Mouse (Mus musculus): ENCODE data around the gene Iqschfp. TPM values are rescaled to one million over a fixed set of nuclear protein-coding genes. Genes with fewer than 3 reads are reported as not detected.
A peak's percentile ranks its signal among the peaks of the same experiment; 100 is the strongest.

The Iqschfp gene
- polyA plus RNA-seq, 1 experiment from 2014 or later = not detected

DNA sequence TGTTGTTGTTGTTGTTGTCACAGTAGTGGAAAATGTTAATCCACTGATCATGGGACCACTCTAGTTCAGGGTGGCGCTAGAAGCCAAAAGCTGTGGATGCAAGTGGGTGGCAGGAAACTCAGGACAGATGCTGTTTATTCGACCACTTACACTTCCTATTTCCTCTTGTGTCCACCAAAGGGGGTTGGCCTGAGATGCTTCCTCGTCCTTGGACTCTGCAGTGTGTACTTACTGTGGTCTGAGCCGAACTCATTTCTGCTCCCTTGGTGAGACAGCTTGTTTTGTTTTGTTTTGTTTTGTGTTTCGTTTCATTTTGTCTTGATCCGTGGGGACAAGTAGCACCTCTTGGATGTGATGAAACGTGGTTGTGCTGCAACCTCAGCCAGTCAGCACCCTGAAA lies 750.9 kb downstream of the Iqschfp start:
- H3K27ac ChIP-seq (ENCODE audit: low read length) = no peak overlapping the region
- no peak overlapping the region for H3K4me2 ChIP-seq (replicated peaks; ENCODE audit: low read depth, low read length)
- TF ChIP-seq CTCF (IDR thresholded peaks at IDR 0.05) (no peak), EP300 (IDR thresholded peaks at IDR 0.05) (no peak)
- 69% methylated on average over 7 of the region's 7 CpGs for WGBS
- no peaks in the 10 kb centered on the region for H3K27me3 ChIP-seq (replicated peaks; ENCODE audit: insufficient read depth, low read length)
- no peaks in the 10 kb centered on the region for H3K4me1 ChIP-seq (ENCODE audit: insufficient read depth, low read depth, low read length)
- no peak overlapping the region for H3K9ac ChIP-seq (replicated peaks; ENCODE audit: low read depth)
- H3K36me3 ChIP-seq (ENCODE audit: insufficient read depth, low read length) = no peaks in the 10 kb centered on the region
- ATAC-seq (no peak), DNase-seq (ENCODE audit: low spot score) (no peak)
- no peaks in the 10 kb centered on the region for H3K9me3 ChIP-seq (ENCODE audit: low read length)
- H3K4me3 ChIP-seq (ENCODE audit: low read depth, low read length) = no peak overlapping the region

DNA sequence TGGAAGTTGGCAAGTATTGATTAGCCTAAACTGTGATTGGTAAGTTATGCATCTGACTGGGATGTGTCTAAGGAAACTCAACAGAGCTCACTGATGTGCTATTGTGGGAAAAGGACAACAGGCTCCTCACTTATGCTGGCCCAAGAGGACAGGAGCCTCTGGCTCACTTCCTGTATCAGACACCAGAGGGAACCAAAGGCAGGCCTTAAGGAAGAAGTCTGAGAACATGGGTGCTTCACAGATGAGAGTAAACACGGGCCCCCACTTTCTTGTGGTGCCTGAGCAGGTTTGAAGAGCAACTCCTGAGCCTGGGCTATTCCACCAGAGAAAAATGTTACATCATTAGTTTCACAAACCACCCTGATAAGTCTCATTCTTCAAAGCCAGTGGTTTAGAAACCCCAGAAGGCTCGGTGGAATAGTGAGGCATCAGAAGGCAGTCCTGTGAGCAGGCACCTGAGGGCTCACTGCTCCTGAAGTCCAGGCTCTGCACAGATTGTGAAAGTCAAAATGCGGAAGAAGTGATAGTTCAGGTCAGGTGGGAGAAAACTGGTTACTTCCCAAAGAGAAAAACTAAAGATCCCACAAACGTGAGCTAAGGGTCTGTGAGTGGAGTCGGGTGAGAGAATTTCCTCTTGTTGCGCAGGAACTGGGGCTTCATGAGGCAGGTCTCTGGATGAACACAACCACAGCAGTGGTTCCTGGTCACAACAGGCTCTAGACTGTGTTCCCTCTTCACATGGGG lies 754.5 kb downstream of the Iqschfp start:
- DNase-seq (ENCODE audit: low spot score) (peak; percentile 47), ATAC-seq (peak; percentile 66)
- Histone ChIP-seq H3K4me2 (replicated peaks; ENCODE audit: low read depth, low read length) (no peak overlapping the region), H3K36me3 (ENCODE audit: insufficient read depth, low read length) (no peaks in the 10 kb centered on the region), H3K4me1 (ENCODE audit: insufficient read depth, low read depth, low read length) (no peaks in the 10 kb centered on the region), H3K9ac (replicated peaks; ENCODE audit: low read depth) (no peak overlapping the region), H3K27me3 (replicated peaks; ENCODE audit: insufficient read depth, low read length) (no peaks in the 10 kb centered on the region), H3K27ac (ENCODE audit: low read length) (no peak overlapping the region), H3K4me3 (ENCODE audit: low read depth, low read length) (no peak overlapping the region), H3K9me3 (ENCODE audit: low read length) (no peaks in the 10 kb centered on the region)
- 69% methylated on average over 6 of the region's 6 CpGs for WGBS
- TF ChIP-seq EP300 (IDR thresholded peaks at IDR 0.05) (no peak), CTCF (IDR thresholded peaks at IDR 0.05) (peak; percentile 64)

GRCm38 (mm10) chr3:68647282-68647681 lies 755.2 kb downstream of the Iqschfp start:
- ATAC-seq = no peak
- TF ChIP-seq CTCF (IDR thresholded peaks at IDR 0.05) (no peak), EP300 (IDR thresholded peaks at IDR 0.05) (no peak)
- no peak overlapping the region for H3K9ac ChIP-seq (replicated peaks; ENCODE audit: low read depth)
- no peaks in the 10 kb centered on the region for H3K36me3 ChIP-seq (ENCODE audit: insufficient read depth, low read length)
- H3K4me3 ChIP-seq (ENCODE audit: low read depth, low read length) = no peak overlapping the region
- H3K4me2 ChIP-seq (replicated peaks; ENCODE audit: low read depth, low read length) = no peak overlapping the region
- no peak for DNase-seq (ENCODE audit: low spot score)
- no peaks in the 10 kb centered on the region for H3K27me3 ChIP-seq (replicated peaks; ENCODE audit: insufficient read depth, low read length)
- no peaks in the 10 kb centered on the region for H3K4me1 ChIP-seq (ENCODE audit: insufficient read depth, low read depth, low read length)
- 59% methylated on average over 3 of the region's 3 CpGs for WGBS
- no peaks in the 10 kb centered on the region for H3K9me3 ChIP-seq (ENCODE audit: low read length)
- H3K27ac ChIP-seq (ENCODE audit: low read length) = no peak overlapping the region

GRCm38 (mm10) chr3:68650251-68650650 lies 758.2 kb downstream of the Iqschfp start:
- ATAC-seq (no peak), DNase-seq (ENCODE audit: low spot score) (no peak)
- no peak overlapping the region for H3K27ac ChIP-seq (ENCODE audit: low read length)
- 91% methylated on average over 3 of the region's 3 CpGs for WGBS
- no peaks in the 10 kb centered on the region for H3K4me1 ChIP-seq (ENCODE audit: insufficient read depth, low read depth, low read length)
- H3K9ac ChIP-seq (replicated peaks; ENCODE audit: low read depth) = no peak overlapping the region
- TF ChIP-seq CTCF (IDR thresholded peaks at IDR 0.05) = no peak
- TF ChIP-seq EP300 (IDR thresholded peaks at IDR 0.05) = no peak
- H3K36me3 ChIP-seq (ENCODE audit: insufficient read depth, low read length) = no peaks in the 10 kb centered on the region
- no peaks in the 10 kb centered on the region for H3K9me3 ChIP-seq (ENCODE audit: low read length)
- no peaks in the 10 kb centered on the region for H3K27me3 ChIP-seq (replicated peaks; ENCODE audit: insufficient read depth, low read length)
- no peak overlapping the region for H3K4me2 ChIP-seq (replicated peaks; ENCODE audit: low read depth, low read length)
- H3K4me3 ChIP-seq (ENCODE audit: low read depth, low read length) = no peak overlapping the region

GRCm38 (mm10) chr3:68656607-68657352 lies 764.7 kb downstream of the Iqschfp start:
- H3K36me3 ChIP-seq (ENCODE audit: insufficient read depth, low read length) = no peaks in the 10 kb centered on the region
- TF ChIP-seq CTCF (IDR thresholded peaks at IDR 0.05) (no peak), EP300 (IDR thresholded peaks at IDR 0.05) (no peak)
- ATAC-seq = no peak; the same call in 1 of the 2 replicates
- DNase-seq (ENCODE audit: low spot score) = no peak
- H3K4me1 ChIP-seq (ENCODE audit: insufficient read depth, low read depth, low read length) = no peaks in the 10 kb centered on the region
- H3K27me3 ChIP-seq (replicated peaks; ENCODE audit: insufficient read depth, low read length) = no peaks in the 10 kb centered on the region
- H3K9me3 ChIP-seq (ENCODE audit: low read length) = no peaks in the 10 kb centered on the region
- H3K9ac ChIP-seq (replicated peaks; ENCODE audit: low read depth) = no peak overlapping the region
- H3K4me3 ChIP-seq (ENCODE audit: low read depth, low read length) = no peak overlapping the region
- WGBS = 70% methylated on average over 4 of the region's 4 CpGs
- no peak overlapping the region for H3K4me2 ChIP-seq (replicated peaks; ENCODE audit: low read depth, low read length)
- no peak overlapping the region for H3K27ac ChIP-seq (ENCODE audit: low read length)

GRCm38 (mm10) chr3:68657589-68658245 lies 765.7 kb downstream of the Iqschfp start:
- no peaks in the 10 kb centered on the region for H3K9me3 ChIP-seq (ENCODE audit: low read length)
- no peaks in the 10 kb centered on the region for H3K4me1 ChIP-seq (ENCODE audit: insufficient read depth, low read depth, low read length)
- ATAC-seq = no peak
- TF ChIP-seq EP300 (IDR thresholded peaks at IDR 0.05) = no peak
- no peak for TF ChIP-seq CTCF (IDR thresholded peaks at IDR 0.05)
- no peak overlapping the region for H3K4me2 ChIP-seq (replicated peaks; ENCODE audit: low read depth, low read length)
- 22% methylated on average over 9 of the region's 9 CpGs for WGBS
- no peak overlapping the region for H3K27ac ChIP-seq (ENCODE audit: low read length)
- H3K36me3 ChIP-seq (ENCODE audit: insufficient read depth, low read length) = no peaks in the 10 kb centered on the region
- DNase-seq (ENCODE audit: low spot score) = no peak
- no peaks in the 10 kb centered on the region for H3K27me3 ChIP-seq (replicated peaks; ENCODE audit: insufficient read depth, low read length)
- no peak overlapping the region for H3K9ac ChIP-seq (replicated peaks; ENCODE audit: low read depth)
- H3K4me3 ChIP-seq (ENCODE audit: low read depth, low read length) = no peak overlapping the region

Measured in lung, postnatal 0 days (tissue).